Mouse (Mus musculus): ENCODE measurements at regions not wholly inside any gene's neighbourhood (a gene's known extent, or its start where the extent isn't known, plus 50 kb on each side); places are given as distances from the start of the nearest gene placed in this dataset.
A peak's percentile ranks its signal among the peaks of the same experiment; 100 is the strongest.

DNA sequence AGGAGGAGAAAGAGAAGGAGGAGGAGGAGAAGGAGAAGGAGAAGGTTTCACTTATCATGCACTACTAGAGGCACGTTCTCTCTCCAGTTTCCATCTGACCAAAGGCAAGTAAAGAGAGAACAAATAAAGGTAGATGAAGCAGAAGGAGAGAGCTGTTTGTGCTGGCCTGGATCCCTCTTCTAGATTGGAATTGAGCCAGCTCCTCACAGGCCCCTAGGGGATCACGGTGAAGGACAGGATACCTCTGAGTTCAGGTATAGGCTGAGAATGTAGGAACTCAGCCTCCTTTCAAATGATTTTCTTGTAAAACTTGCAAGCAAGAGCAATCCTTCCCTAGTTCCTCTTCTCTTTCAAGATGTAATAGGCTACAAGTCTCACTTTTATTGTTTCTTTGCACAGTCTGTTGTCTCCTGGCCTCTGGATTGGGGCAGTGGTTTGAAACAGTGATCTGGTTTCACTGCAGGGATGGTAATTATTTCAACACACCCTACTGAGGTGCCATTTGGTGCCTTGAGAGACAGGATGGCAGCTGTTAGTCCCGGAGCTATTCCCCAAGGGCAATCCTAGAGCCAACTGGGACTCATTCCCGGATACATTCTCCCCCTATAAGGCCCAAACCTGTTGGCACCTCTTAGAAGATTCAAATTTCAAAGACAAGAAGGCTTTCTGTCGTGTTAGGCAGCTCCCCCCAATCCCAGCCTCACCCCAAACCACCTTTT is 134.8 kb downstream of the Gm9817 start:
- no peak for DNase-seq (ENCODE audit: low read depth)

DNA sequence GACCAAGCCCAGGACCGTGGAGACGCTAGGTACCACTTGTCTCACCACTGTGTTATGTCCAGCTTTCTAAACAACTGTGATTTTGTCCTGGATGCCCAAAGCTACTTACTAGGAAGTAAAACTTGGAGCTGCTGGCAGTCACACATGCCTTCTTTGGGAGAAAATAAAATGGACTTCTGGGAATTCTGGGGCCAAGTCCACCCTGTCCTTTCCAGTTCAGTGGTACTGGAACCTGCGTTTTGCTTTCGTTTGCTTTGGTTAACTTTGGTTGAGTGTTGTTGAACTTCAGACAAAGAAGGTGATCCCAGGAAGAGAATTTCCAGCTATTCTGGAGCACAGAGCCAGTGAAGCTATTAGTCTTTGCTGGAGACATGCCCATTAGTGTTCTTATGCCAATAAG is 139.8 kb downstream of the Gm9817 start:
- no peak for DNase-seq (ENCODE audit: low read depth)

DNA sequence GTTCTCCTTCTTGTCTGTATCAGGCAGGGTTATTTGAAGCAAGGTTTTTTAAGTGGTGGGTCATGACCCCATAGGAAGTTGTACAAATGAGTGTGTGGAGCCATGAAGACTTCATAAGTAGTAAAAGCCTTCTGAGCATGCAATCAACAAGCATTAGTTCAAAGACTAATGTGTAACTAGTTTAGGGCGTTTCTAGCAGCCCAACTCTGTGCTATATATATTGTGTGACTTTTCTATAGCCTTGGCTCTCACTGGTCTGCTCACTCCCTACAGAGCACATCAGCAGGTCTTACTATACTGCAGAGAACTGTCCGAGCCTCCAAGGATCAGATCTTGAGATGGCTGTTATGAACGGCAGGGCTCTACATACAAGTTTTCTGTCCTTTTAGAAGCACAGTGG is 141.2 kb downstream of the Gm9817 start:
- no peak for DNase-seq (ENCODE audit: low read depth)

DNA sequence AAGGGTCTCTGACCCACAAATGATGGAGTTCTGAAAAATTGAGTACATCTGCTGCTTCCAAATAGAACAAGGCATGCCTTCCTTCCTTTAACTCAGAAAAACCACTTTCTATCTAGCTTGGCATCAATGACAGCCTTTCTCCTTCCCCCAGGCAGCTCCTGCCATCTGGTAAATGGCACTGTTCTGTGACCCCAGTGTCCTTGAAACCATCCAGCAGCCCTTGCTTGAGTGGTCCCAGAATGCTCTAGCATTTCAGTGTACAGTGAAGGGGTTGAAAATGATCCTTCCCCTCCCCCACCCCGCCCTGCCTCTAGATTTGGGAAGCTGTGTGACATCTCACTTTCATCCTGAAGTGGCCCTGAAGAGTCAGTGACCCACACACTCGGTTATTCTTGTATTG is 152.3 kb downstream of the Gm9817 start:
- no peak for DNase-seq (ENCODE audit: low read depth)

DNA sequence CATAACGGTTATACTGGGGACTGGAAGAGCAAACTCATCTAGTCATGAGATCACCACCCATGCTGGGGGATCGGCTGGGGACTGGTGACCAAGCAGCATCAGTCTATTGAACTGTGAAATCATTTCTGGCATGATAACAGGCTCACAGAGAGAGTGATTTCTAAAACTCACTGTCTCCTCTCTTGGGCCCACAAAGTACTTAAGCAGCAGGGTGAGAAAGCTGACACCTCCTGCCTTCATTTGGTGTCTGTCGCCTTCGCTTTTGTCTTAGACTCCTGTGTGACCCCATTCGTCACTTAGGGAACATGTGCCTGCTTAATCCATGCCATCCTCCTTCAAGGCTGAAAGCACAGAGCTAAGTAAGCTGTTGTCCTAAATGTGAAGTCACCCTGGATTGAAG is 154.3 kb upstream of the Mylip start:
- DNase-seq (ENCODE audit: low read depth): no peak

DNA sequence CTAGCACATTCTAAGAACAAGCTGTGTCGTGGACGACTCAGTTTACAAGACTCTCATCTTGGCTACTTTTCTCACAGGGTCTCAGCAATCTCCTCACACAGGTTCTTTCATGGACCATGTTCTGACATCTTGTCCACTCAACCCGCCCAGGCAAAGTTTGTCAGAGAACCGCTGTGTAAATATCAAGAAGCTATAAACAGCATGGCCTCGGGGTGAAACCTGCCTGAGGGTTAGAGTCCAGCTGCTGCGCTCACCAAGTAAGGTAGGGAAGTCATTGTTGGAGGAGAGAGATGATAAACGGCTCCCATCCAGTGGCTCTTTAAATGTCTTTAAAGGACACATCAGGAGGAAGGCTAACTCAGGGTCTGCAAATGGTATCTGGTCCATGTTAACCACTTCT is 151.3 kb upstream of the Mylip start:
- no peak for DNase-seq (ENCODE audit: low read depth)

DNA sequence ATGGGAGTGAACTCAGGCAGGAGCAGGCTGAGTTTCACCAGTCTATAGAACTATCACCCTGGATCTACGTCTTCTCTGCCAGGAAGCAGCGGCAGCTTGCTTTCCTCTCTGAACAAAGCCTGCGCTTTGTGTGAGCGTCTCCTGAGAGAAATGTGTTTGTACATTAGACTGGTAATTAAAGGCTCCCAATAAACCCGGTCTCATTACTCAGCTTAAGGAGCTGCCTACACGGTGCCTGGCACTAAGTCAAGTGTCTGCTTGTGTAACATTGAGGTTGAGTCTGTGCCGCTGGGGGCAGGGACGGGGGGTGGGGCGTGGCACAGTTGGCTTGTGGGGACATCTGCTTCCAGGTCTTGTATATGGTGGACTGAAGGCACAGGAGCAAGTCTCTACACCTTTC is 150.4 kb upstream of the Mylip start:
- DNase-seq (ENCODE audit: low read depth): peak; percentile 9

DNA sequence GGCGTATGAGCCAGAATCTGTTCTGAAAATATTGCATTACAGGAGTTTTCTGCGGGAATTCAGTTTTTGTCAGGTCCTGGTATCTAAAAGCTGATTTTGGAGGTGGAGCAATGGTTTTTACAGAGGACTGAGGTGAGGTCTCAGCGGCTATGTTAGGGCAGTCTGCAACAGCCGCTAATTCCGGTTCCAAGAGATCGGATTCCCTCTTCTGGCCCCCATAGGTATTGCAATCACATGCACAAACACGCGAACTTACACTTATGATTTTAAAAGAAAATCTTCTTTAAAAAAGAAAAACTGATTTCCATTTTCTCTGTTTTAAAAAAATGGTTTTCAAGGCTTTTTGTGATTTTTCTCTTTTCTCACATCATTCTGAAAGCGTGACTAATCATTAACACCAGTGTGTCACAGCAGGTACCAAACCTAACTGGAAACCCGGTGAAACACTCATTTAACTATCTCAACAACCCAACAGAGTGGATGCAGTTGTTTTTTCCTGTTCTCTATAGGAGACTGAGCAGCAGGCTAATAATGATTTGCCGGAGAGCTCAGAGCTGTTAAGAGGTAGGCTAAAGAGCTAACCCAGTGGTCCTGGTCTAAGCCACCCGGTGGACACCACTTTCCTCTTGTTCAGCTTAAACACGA is 149.4 kb upstream of the Mylip start:
- no peak for DNase-seq (ENCODE audit: low read depth)

DNA sequence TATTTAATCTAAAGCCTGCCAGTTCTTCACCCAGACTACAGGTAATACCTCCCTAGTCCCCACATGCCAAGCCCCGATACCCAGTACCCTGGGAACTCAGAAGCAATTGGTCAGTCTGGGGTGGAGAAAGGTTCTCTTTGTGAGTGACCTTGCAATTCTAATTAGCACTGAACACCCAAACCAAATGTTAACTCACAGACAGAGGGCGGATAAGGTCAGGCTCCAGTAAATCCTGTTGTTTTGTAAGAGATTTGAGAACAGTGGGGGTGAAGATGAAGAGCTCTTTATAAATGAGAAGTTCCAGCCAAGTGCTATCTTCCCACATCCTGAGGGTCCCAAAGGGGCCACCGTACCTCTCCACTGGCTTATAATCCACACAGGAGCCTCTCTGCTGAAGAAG is 147.3 kb upstream of the Mylip start:
- no peak for DNase-seq (ENCODE audit: low read depth)

DNA sequence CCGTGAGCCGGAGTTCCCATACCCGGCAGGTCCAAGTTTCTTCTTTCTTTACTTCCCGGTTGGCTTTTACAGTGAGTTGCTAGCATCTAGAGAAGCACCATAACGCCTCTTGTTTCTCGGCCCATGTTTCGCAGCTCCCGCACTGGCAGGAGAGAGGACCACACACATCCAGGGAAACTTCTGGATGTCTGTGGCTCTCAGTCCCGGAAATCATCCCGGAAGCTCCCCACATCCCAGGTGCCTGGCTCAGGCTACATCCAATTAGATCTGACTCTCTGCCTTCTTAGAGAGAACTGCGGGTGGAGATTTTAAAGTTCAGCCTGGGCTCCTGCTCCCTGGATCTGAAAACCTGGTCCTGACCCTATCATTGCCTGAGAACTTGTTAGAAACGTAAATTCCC is 146.8 kb upstream of the Mylip start:
- DNase-seq (ENCODE audit: low read depth): no peak

DNA sequence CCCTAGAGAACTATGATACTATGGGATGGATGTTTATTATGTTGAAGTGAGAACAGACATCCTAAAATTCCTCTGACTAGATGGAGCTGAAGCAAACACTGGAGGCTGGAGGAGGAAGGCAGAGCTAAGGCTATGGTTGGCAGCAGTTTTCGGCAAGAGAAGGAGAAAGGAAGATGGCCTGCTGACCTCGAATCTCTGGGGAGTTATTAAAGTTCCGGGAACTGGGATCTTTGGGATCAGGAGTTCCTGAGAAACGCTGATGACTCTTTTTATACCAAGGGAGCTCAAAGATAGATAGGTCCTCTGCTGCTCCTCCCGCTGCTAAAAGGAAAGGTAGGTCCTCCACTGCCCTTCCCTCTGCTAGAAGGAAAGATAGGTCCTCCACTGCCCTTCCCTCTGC is 143.9 kb upstream of the Mylip start:
- DNase-seq (ENCODE audit: low read depth): no peak

DNA sequence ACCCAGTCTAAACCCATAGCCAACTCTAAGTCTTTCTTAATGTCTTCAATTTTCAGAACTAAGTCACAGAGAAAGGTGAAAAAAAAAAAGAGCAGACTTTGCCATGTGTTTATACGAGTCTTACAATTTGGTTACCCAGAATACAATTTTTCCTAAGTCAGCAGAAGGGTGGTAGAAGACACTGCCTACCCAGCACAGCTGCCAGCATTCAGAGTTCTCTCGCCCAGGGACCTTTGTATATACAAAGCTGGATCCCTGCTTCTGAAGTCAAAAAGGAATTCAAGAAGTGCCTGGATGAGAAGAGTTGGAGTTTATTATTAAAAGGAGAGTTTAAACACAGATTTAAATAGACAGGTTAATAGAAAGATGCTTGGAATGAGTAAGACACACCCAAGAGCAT is 143.2 kb upstream of the Mylip start:
- no peak for DNase-seq (ENCODE audit: low read depth)

DNA sequence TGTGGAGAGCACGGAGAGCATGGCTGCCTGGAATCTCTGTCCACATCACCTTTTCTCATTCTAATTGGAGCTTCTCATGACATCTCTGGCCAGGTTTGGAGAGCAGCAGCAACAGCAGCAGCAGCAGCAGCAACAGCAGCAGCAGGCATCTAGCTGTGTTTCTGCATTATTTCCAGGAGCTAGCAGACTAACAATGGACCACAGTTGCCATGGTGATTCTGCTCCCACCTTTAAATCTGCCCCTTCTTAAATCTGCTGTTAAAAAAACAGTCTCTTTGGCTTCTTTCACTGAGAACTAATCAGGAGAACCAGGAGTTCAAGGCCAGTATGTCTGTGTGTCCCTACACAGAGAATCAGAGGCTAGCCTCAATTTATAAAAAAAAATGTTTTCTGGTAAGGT is 139.5 kb upstream of the Mylip start:
- no peak for DNase-seq (ENCODE audit: low read depth)

DNA sequence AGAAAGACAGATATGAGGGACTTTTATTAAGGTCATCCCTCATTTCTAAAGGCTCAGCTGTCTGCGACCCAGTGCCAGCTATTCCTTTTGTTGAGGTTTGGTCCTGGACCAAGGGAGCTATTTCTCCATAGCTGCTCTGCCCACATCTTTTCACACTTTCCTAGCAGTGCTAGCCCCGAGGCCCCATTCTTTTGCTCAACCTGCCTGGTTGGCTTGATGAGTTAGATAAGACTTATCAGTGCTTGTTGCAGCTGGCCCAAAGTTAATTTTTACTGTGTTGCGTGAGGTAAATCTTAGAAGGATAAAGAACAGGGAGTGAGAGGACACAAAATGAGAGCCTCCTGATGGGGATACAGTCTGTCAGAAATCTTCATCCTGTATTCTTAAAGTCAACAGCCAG is 138.5 kb upstream of the Mylip start:
- no peak for DNase-seq (ENCODE audit: low read depth)

DNA sequence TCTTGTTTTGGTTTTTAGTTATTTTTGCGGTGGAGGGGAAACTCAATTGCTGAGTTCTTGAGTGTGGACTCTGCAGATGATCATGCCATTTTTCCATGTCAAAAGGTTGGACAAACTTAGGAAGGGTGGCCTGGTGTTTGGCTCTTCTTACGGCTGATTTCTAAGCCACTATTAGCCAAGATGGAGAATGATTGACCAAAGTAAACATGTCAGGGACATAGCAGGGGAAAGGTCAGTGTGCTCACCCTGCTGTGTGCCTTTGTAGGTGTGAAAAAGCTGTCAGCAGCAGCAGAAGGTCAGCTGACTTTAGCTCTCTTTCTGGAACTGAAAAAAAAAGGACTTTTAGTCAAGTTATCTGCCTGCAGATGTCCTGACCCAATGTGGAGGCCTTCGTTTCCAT is 137.4 kb upstream of the Mylip start:
- no peak for DNase-seq (ENCODE audit: low read depth)

DNA sequence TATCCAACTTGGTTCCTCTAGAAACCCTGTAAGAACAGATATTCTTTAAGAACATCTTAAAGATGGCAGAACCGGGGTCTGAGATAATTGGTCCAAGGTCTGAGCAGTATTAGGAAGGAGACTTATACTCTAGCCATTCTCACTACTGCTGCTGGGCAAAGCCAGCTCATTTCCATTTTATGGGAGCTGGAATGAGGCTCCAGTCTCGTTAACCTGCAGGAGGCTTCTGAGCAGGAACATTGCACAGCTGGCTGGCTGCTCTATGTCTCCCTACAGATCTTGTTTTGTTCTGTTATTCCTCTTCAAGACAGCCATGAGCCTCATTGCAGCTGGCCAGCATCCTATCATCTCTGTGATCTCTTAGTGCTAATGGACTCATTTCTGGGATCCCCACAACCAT is 136.3 kb upstream of the Mylip start:
- no peak for DNase-seq (ENCODE audit: low read depth)

DNA sequence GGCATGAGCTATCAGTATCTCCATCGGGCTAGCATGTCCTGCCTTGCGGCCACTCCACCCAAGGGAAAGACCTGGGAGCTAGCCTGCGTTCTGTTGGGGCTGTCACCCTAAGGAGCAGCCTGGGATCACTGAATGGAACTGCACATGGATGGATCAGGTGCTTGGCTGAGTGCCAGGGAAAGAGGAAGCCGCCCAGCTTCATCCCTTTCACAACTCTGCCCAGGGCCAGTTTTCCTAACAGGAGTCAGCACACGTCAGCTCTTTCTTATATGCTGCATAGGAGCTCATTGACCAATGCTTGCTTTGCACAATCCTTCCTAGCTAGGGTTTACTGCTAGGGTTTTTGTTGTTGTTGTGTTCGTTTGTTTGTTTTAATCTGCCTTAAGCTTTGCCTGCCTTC is 134.3 kb upstream of the Mylip start:
- no peak for DNase-seq (ENCODE audit: low read depth)

DNA sequence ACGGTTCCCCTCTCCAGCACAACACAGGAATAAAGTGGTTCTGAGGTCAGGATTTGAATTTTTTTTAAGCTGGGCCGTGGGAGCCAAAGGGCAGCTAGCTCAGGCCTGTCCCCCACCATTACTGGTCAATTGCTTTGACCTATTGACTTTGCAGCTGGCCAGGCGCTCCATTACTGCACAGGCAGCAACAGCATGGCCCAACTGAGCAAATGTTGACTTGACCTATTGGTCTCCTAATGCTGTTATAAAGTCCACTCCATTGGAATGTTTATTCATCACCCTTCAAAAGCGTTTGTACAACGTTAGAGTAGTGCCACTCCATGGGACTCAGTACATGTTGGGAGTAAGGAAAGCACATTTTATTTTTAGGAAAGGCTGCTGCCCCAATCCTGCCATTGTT is 127.5 kb upstream of the Mylip start:
- no peak for DNase-seq (ENCODE audit: low read depth)

DNA sequence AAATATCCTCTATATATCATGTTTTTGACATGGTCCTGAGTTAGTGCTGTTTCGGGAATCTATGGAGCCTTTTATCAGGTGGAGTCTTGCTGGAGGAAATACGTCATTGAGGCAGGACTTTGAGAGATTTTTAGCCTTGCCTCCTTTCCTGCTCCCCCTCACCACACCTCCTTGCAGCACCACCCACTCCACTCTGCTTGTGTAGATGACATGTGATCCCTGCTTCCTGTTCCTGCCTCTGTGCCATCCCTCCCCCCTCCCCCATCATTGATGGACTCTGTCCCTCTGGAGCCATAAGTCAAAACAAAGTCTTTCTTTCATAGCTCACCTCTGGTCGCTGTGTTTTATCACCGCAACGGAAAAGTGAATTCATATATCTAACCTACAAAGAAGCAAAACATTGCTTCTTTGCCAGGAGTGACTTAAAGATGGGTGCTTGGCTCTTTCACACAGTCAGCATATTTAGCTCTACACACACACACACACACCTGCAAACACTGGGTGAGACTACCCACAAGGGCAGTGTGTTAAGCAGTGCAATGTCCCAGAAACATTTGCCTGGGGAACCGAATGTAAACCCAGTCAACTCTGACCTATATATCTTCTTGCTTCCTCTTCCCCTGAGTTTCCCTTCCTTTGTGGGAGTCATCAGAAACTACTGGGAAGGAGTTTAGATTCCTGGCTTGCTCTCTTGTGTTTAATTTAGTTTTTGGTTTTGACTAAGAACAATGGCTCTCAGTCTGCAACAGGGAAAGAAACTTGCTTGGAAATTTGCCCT is 123.1 kb upstream of the Mylip start:
- peak; percentile 2 for DNase-seq (ENCODE audit: low read depth)

DNA sequence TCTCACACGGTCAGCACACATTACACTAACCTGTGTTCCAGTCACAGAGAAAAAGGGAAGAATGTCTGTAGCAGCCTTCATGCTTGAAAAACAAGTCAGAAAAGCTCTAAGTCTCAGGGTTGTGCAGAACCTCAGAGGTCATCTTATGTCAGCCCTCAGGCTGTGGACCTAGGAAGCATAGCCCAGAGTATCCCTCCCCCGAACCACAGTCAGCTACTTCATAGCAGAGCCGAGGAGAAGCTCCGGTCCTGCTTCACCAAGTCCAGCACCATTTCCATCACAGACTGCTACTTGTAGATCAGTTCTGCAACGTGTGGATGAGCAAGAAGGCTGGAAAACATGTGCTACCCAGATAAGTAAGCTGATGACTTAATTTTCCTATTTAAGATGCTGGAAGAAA is 122.1 kb upstream of the Mylip start:
- no peak for DNase-seq (ENCODE audit: low read depth)

DNA sequence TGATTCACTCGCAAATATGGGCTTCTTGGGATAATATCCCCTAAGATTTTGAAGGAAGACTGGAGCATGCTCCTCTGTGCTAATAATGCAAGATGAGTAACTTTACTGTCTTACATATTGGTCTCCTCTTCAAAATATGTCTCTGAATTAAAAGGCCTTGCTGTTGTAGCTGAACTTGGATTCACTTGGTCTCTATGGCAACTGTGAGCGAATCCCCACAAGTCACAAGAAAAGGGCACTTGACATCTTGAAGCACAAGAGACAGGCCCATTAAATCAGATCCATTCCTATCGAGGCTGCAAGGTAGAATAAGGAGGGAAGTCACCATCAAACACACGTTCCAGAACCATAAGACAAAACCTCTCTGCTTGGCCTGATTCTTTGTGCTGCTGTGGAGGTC is 121.6 kb upstream of the Mylip start:
- DNase-seq (ENCODE audit: low read depth): no peak

DNA sequence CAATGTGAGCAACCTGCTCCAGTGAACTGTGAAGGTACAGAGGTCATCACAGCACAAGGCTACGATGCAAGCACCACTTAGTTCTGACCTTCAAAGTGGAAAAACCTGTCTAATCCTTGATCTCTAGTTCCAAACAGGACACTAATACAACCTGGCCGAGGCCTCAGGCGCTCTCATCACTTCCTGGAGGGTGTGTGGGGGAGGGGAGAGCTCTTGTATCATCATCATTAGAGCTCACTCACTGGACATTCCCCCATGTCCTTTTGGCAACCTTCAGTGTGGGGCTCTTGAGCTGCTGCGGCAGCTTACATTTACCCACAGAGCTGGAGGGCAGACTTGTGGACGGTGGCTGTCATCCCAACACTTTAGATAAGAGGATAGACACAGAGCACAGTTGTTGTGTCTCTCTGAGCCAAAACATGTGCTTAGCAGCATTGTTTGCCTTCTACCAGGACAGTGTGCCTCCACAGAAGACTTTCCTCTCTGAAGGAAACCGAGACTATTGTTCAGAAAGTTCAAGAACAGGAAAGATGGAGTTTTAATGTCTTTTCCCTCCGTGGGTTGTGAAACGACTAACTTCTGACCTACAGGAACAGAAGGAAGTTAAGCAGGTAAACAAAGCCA is 115.2 kb upstream of the Mylip start:
- DNase-seq (ENCODE audit: low read depth): no peak

DNA sequence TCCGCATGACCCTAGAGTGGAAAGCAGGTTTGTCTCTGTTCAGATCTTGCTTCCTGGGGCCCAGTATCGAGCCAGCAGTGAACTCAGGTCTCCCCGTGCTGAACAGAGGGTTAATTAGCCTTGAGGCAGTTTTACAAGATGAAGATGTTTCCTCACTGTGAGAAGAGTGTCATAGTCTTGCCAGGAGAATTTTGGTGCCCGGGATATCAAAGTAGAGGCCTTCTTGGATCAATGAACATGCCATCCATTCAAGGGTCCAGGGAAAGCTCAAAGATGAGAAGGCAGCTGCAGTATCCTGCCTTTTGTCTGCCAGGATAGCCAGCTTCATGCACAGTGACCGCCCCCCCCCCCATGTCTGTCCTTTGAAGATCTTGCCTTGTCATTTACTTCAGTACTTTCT is 114.2 kb upstream of the Mylip start:
- DNase-seq (ENCODE audit: low read depth): no peak

Measured in NIH3T3 (cell line).